ENCODE assay signal across 9 mouse cellular contexts in the genomic region with DNA sequence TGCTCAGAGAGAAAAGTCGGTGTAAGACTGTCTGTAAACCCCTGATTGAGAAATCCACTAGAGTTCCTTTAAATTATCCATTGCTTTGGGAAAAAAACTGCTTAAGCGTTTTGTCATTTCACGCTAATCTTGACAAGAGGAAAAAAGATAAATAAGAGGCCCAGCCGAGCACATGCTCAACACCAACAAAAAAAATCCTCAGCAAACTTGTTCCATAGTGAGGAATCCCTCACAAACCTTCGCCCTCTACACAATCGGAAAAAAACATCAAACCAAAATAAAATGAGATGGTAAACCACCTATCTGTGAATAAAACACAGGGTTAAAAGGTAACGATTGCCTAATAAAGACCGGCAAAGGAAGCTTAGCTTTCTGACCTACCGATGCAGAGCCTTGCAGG. TPM values are rescaled to one million over a fixed set of nuclear protein-coding genes. Genes with fewer than 3 reads are reported as not detected.
DNase-seq lines count a peak whose midpoint lies in the region; ATAC-seq and TF ChIP-seq lines count a peak whose summit lies in the region.
"Had no signal": no experiment of that assay in that cellular context is flagged by ENCODE, and none has a peak within 500 bp of the region (broad histone marks: within the 10 kb centered on the region; RNA-seq: fewer than 3 reads in every experiment).

No protein-coding gene starts in this region.

- no peak for DNase-seq in gastrocnemius, adult 2 months
- no peak for DNase-seq in gastrocnemius, postnatal 10 days
- peak; percentile 31 for DNase-seq in 416B (ENCODE audit: low read depth)
- no peak for DNase-seq in spleen, postnatal 14 days (ENCODE audit: low spot score in 2 of 2)
- DNase-seq in layer of hippocampus, postnatal 14 days (ENCODE audit: low spot score in 2 of 2) = no peak
- DNase-seq in layer of hippocampus, adult 9-10 months (ENCODE audit: low spot score) = no peak
- DNase-seq: B cell, adult 2 months had no signal

- 15% methylated on average over 9 of the region's 9 CpGs for WGBS in forebrain, embryonic 13.5 days
- 5% methylated on average over 9 of the region's 9 CpGs for WGBS in liver, embryonic 12.5 days (ENCODE audit: insufficient replicate concordance)

- H3K27ac ChIP-seq in gastrocnemius, adult 2 months = peak overlapping the region; percentile 98
- H3K27ac ChIP-seq in forebrain, embryonic 13.5 days = no peak overlapping the region
- peak overlapping the region; percentile 94 for H3K27ac ChIP-seq in liver, embryonic 12.5 days

- peaks cover 21% of the 10 kb centered on the region for H3K36me3 ChIP-seq in forebrain, embryonic 13.5 days (ENCODE audit: poor library complexity, severe bottlenecking)
- H3K36me3 ChIP-seq in liver, embryonic 12.5 days = peaks cover 36% of the 10 kb centered on the region

- intact Hi-C loops in gastrocnemius, adult 2 months (cut with DNase I) = loop anchor here (5.0 kb wide), 1 partner anchor 38 kb away; a partner anchor contains a TSS

- ATAC-seq in forebrain, embryonic 13.5 days = no peak
- no peak for ATAC-seq in liver, embryonic 12.5 days

- H3K4me1 ChIP-seq in forebrain, embryonic 13.5 days = peaks cover 18% of the 10 kb centered on the region
- peaks cover 26% of the 10 kb centered on the region for H3K4me1 ChIP-seq in liver, embryonic 12.5 days

- TF ChIP-seq CTCF in gastrocnemius, adult 2 months (IDR thresholded peaks at IDR 0.05) = no peak

- H3K27me3 ChIP-seq in forebrain, embryonic 13.5 days = no peaks in the 10 kb centered on the region
- no peaks in the 10 kb centered on the region for H3K27me3 ChIP-seq in liver, embryonic 12.5 days (replicated peaks)

- peak overlapping the region; percentile 78 for H3K4me2 ChIP-seq in forebrain, embryonic 13.5 days
- peak overlapping the region; percentile 87 for H3K4me2 ChIP-seq in liver, embryonic 12.5 days

- H3K4me3 ChIP-seq in gastrocnemius, adult 2 months = peak overlapping the region; percentile 93
- peak overlapping the region; percentile 81 for H3K4me3 ChIP-seq in forebrain, embryonic 13.5 days
- peak overlapping the region; percentile 94 for H3K4me3 ChIP-seq in liver, embryonic 12.5 days

- H3K9ac ChIP-seq in forebrain, embryonic 13.5 days = peak overlapping the region; percentile 88
- peak overlapping the region; percentile 97 for H3K9ac ChIP-seq in liver, embryonic 12.5 days

- H3K9me3 ChIP-seq in forebrain, embryonic 13.5 days (replicated peaks) = no peaks in the 10 kb centered on the region
- H3K9me3 ChIP-seq in liver, embryonic 12.5 days (replicated peaks) = no peaks in the 10 kb centered on the region

RNA-seq across cellular contexts. Expression of a gene that starts 1.1 kb away (rescaled TPM):
- 10 to 100 TPM; 21.6 to 27.8 TPM for total RNA-seq in gastrocnemius, adult 2 months (2021)
- 10 to 100 TPM; 29.4 to 38.0 TPM for total RNA-seq in gastrocnemius, postnatal 10 days (2021)
- 37.9 and 38.3 TPM in 2 replicates for polyA plus RNA-seq in forebrain, embryonic 13.5 days (2015; fragmentation: Nextera tagmentation; extraction: Ambion mirVana)
- polyA plus RNA-seq in liver, embryonic 12.5 days (2016; fragmentation: Nextera tagmentation; extraction: Ambion mirVana) = 67.8 and 68.8 TPM in 2 replicates
- total RNA-seq in layer of hippocampus, postnatal 14 days (2021) = 10 to 100 TPM; 65.4 to 68.9 TPM

RNA-seq across cellular contexts. Expression of a gene that starts 16.4 kb away (rescaled TPM):
- total RNA-seq in gastrocnemius, adult 2 months (2021) = not detected
- not detected for total RNA-seq in gastrocnemius, postnatal 10 days (2021)
- 0.11 TPM in 1 of 2 replicates, not detected in the other for polyA plus RNA-seq in forebrain, embryonic 13.5 days (2015; fragmentation: Nextera tagmentation; extraction: Ambion mirVana)
- 0.11 and 0.18 TPM in 2 replicates for polyA plus RNA-seq in liver, embryonic 12.5 days (2016; fragmentation: Nextera tagmentation; extraction: Ambion mirVana)
- under 1 TPM in 1 of 2 experiments, not detected in 1; 0.29 TPM for total RNA-seq in layer of hippocampus, postnatal 14 days (2021)

RNA-seq across cellular contexts. Expression of a gene that starts 38.4 kb away (rescaled TPM):
- total RNA-seq in gastrocnemius, adult 2 months (2021) = 10 to 100 TPM; 11.5 to 12.0 TPM
- 10 to 100 TPM; 14.6 to 20.7 TPM for total RNA-seq in gastrocnemius, postnatal 10 days (2021)
- polyA plus RNA-seq in forebrain, embryonic 13.5 days (2015; fragmentation: Nextera tagmentation; extraction: Ambion mirVana) = 31.7 and 37.1 TPM in 2 replicates
- polyA plus RNA-seq in liver, embryonic 12.5 days (2016; fragmentation: Nextera tagmentation; extraction: Ambion mirVana) = 24.8 and 25.8 TPM in 2 replicates
- 10 to 100 TPM; 43.8 to 46.4 TPM for total RNA-seq in layer of hippocampus, postnatal 14 days (2021)
